Mouse (Mus musculus) testis, adult 2 months (tissue): ENCODE results near the gene Slc26a10.

Source experiments
- CTCF ChIP-seq: fragments of 200-500 bp; IDR thresholded peaks from 2 replicates; pipeline ENCODE4 v1.5.1; 2012; ENCODE audit warnings: low read depth, mild to moderate bottlenecking, inconsistent platforms, low read length, moderate library complexity; ENCODE audit not compliant: control insufficient read depth, insufficient read depth, insufficient replicate concordance
- POLR2A ChIP-seq: fragments of 200-500 bp; IDR thresholded peaks from 2 replicates; pipeline ENCODE4 v1.6.1; 2012; ENCODE audit warnings: low read depth, mild to moderate bottlenecking, inconsistent platforms, low read length, moderate library complexity; ENCODE audit not compliant: control insufficient read depth

DNA sequence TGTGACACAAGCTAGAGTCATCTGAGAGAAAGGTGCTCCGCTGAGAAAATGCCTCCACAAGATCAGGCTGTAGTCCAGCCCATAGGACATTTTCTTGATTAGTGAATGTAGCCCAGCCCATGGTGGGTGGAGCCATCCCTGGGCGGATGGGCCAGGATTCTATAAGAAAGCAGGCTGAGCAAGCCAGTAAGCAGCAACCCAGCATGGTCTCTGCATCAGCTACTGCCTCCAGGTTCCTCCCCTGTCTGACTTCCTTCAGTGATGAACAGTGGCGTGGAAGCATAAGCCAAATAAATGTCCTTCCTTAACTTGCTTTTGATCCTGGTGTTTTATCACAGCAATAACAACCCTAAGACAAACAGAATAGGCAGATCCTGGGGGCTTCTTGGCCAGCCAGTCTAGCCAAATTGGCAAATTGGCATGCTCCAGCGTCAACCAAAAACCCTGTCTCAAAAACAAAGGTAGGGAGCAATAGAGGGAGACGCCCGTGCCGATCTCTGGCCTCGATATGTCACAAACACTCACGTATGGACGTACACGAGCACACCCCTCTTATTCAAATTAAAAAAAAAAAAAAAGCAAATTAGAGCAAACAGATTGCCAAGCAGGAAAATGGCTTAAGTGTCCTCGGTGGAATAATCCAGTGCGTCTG is 57.5 kb downstream of the Slc26a10 start:
- TF ChIP-seq CTCF (no peak), POLR2A (no peak)
